Mouse (Mus musculus) yolk sac, embryonic 10.5 days (tissue): ENCODE data around the gene Mcm8.

ENCODE experiments used
- DNase-seq: peaks from one replicate; pipeline ENCODE4 v3.0.0-alpha.2; 2017; ENCODE audit warnings: low spot score

The Mcm8 gene

DNA sequence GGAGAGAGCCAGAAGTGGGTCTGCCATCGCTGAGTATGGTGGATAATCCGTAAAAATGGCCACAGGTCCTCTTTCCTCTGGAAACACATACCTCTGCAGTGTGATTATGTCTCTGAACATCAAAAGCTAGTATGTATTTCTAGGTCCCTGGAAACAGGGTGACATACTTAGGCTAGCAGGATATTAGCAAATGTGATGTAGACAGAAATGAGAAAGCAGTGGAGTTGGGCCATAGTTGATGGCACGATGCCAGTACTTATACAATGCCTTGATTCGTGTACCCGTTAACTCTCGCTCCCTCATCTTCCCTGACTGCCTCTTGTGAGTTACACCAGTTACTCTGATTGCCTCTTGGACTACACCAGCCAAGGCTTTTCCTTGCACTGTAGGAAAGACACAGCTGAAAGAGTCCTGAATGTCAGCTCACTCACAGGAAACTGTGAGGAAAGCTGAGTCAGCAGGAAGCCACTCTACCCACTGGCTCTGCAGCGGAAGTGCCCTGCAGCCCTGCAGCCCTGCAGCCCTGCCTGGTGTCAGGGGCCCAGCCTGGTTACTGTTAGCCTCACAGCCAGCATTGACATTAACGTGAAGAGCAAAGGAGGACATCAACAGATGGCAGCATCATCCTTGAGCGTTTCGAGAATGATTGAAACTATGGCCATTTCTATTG, 57.9 kb downstream of the Mcm8 start:
- DNase-seq: no peak

DNA sequence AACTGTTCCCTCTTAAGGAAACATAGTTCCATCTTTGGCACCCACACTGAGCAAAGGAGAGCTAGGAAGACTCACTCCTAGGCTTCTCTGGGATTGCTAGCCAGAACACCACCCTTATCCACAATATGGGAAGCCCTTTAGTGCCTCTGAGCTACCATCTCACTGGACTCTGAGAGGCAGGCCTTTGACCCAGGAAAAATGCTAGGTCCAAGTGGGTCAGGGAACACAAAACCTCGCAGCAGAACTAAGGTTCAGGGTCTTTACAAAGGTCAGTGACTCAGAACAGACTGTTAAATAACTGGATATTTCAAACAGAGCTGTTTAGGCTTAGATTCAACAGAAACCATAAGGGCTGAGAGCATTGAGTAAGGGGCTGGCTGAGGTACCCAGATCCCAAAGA, 61.0 kb downstream of the Mcm8 start:
- DNase-seq: no peak

DNA sequence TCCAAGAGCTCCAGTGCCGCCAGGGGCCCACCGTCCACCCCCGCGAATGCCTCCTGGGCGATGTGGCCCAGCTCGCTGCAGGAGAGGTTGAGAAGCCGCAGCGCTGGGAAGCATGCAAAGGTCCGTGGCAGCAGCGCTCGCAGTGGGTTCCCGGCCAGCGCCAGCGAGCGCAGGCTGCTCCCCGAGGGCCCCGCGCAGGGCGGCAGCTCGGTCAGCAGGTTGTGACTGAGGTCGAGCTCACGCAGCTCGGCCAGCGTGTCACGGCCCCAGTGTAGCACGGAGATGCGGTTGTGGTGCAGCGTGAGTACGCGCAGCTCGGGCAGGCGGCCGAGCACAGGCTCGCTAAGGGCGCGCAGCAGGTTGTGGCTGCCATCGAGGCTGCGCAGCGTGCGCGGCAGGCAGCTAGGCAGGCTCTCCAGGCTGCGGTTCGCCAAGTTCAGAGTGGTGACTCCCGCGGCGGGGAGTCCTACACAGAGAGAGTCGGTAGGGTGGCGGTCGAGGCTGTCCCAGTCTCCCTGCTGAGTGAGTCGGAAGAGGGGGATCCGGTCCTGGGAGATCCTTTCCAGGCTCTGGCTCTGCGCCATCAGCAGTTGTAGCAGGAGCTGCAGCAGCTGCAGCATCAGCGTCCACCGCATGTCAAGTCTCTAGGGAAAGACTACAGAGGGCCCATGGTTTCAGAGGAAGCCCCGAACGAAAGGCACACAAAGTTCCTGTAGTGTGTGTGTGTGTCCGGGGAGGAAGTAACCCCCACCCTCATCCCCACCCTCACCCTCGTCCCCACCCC, 63.5 kb downstream of the Mcm8 start:
- DNase-seq: peak; percentile 43

DNA sequence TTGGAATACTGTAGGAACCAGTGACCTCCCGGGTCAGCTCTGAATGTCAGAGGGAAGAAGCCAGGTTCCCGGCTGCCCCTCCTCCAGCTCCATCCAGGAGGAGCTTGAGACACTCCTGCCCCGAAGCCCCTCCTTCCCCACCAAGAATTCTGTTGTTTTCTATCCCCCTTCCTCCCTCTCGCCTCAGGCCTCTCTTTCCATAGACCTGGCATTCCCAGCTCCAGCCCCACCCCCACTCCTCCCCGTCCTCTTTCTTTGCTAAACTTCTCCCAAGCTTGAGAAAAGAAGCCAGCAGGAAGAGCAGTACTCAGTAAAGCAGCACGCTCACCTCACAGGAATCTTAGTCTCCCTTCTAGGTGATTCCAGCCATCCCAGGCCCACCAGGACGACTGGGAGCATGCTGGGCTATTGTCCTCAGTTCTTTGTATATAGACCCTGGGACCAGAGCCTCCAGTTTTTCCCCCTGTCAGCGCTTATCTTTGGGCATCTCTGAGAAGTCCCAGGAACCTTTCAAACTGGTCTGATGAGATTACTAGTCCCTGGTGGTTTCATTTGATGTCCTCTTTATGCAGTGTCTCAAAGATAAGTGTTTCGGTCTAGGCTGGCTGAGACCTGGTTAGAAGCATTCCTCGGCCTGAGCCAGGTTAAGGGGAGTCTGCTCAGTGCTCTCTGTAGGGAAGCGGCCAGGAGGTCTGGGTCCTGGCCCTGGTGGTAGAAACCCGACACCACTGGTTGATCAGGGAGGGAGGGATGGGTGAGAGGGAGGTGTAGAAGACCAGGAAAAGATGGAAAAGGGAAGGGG, 65.1 kb downstream of the Mcm8 start, which contains the start of gene Lrrn4:
Gene Lrrn4, minus strand, starts transcription at position 48 of the 802 bp plus-strand sequence.
- peak; percentile 28 for DNase-seq

DNA sequence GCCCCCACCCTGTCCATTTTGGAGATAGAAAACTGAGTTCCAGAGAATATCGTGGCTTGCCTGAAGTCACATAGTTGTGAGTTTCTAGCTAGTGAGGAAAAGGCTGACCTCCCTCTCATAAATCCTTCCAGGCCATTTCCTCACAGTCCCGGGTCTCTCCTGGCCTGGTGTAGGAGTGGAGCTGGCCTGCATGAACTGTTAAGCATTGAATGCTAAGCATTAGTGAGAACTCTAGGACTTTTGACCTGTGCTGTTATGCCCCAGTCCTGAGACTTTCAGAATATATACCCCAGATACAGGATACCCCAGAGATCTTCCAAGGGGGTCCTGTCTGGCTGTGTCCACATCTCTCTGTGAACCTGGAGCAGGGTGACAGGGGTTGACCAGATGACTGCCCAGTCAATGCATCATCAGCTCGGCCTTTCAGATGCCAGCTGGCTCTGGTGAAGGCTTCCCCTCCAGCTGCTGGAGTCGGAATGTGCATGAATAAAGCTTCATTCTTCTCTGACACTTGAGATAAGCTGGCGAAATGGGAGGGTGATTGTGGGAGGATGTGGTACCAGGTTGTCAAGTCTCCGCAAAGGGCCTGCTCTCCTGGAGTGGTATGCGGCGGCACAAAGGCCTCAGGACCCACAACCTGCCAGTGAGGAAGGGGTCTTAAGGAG, 68.5 kb downstream of the Mcm8 start:
- no peak for DNase-seq

DNA sequence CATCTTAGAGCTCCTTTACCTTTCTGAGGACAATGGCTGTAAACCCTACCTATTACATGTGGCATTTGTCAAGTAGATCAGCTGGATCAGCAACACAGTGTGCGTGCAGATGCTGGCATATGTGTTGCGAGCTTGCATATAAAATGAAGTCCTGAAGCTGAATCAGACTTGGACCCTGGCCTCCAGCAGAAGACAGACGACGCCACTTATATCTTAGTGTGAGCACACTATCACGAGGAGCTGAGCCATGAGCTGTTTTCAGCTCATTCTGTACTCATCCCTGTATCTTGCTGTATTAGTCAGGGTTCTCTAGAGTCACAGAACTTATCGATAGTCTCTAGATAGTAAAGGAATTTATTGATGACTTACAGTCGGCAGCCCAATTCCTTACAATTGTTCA, 69.4 kb downstream of the Mcm8 start:
- no peak for DNase-seq
